Mouse (Mus musculus) heart, postnatal 0 days (tissue): ENCODE results near the gene Tsga10ip.

Experiments
- CTCF ChIP-seq: IDR thresholded peaks from 2 replicates; pipeline ENCODE4 v1.5.1; 2016; ENCODE audit warnings: antibody characterized with exemption, control low read depth, low read depth
- EP300 ChIP-seq: IDR thresholded peaks from 2 replicates; pipeline ENCODE4 v1.6.1; 2016; ENCODE audit warnings: antibody characterized with exemption, low read depth

GRCm38 (mm10) chr19:5353609-5354008, 48.7 kb downstream of the Tsga10ip start:
- TF ChIP-seq CTCF (no peak), EP300 (no peak)
